Mouse (Mus musculus) midbrain, embryonic 11.5 days (tissue): ENCODE data around the gene Pbx3. TPM values are rescaled to one million over a fixed set of nuclear protein-coding genes. Genes with fewer than 3 reads are reported as not detected.

Source experiments
- ATAC-seq: fragments of 200-750 bp; cut with Nextera tagmentation; 2 replicates; pipeline ENCODE4 v1.8.0; 2017; ENCODE audit warnings: moderate TSS enrichment, moderate library complexity; ENCODE audit not compliant: low FRiP score
- DNase-seq: peaks from one replicate; pipeline ENCODE4 v3.0.0; 2015; ENCODE audit warnings: low spot score; ENCODE audit errors: missing footprints
- H3K27ac ChIP-seq: fragments of 300-500 bp; sonication (generic); 2 replicates; pipeline ENCODE4 v1.5.1; 2014; ENCODE audit warnings: low read depth, low read length
- H3K27me3 ChIP-seq: fragments of 300-500 bp; sonication (generic); 2 replicates; pipeline ENCODE4 v1.6.1; 2014; ENCODE audit warnings: mild to moderate bottlenecking, low read length, moderate library complexity, mixed read lengths; ENCODE audit not compliant: control insufficient read depth, insufficient read depth
- H3K36me3 ChIP-seq: fragments of 300-500 bp; sonication (generic); 2 replicates; pipeline ENCODE4 v1.6.1; 2014; ENCODE audit warnings: mild to moderate bottlenecking, low read length, moderate library complexity, mixed read lengths; ENCODE audit not compliant: control insufficient read depth, insufficient read depth
- H3K4me1 ChIP-seq: fragments of 300-500 bp; sonication (generic); 2 replicates; pipeline ENCODE4 v1.6.1; 2014; ENCODE audit warnings: low read length; ENCODE audit not compliant: control insufficient read depth, insufficient read depth
- H3K4me2 ChIP-seq: fragments of 300-500 bp; sonication (generic); 2 replicates; pipeline ENCODE4 v1.6.1; 2014; ENCODE audit warnings: mild to moderate bottlenecking, moderate library complexity
- H3K4me3 ChIP-seq: fragments of 300-500 bp; sonication (generic); 2 replicates; pipeline ENCODE4 v1.5.1; 2014; ENCODE audit warnings: low read depth, low read length
- H3K9ac ChIP-seq: fragments of 300-500 bp; sonication (generic); 2 replicates; pipeline ENCODE4 v1.6.1; 2014; ENCODE audit warnings: low read length
- H3K9me3 ChIP-seq: fragments of 300-500 bp; sonication (generic); 2 replicates; pipeline ENCODE4 v1.6.1; 2016; ENCODE audit warnings: low read length; ENCODE audit not compliant: control insufficient read depth
- WGBS: fragments of 180-500 bp; shearing (Covaris S2); extraction: QIAGEN DNeasy Blood & Tissue Kit; methylation state at CpG from one replicate; pipeline ENCODE4 v1.1.7; 2014; 5-methylcytosine and 5-hydroxymethylcytosine counted together
- polyA plus RNA-seq: library from polyadenylated mRNA; unstranded; fragments of >200 nt; fragmentation: Nextera tagmentation; extraction: Ambion mirVana; gene quantifications from 2 replicates; pipeline ENCODE4 v1.2.1, GENCODE M21; 2014

Gene Pbx3
- polyA plus RNA-seq, 1 experiment from 2014 or later, result 63.8 TPM

- WGBS, result 1% methylated on average over 15 of the region's 15 CpGs
- no peaks in the 10 kb centered on the region for H3K36me3 ChIP-seq
- H3K4me2 ChIP-seq, result peak overlapping the region; percentile 54
- H3K9ac ChIP-seq, result peak overlapping the region; percentile 56
- H3K27ac ChIP-seq, result peak overlapping the region; percentile 89
- ATAC-seq (peak; percentile 98), DNase-seq (peak; percentile 98)
- peaks cover 24% of the 10 kb centered on the region for H3K4me1 ChIP-seq
- peak overlapping the region; percentile 31 for H3K4me3 ChIP-seq
- no peaks in the 10 kb centered on the region for H3K9me3 ChIP-seq
- H3K27me3 ChIP-seq, result no peaks in the 10 kb centered on the region
Observed at GRCm38 (mm10) chr2:34249141-34249960, 123.6 kb downstream of the Pbx3 start.

- peaks cover 15% of the 10 kb centered on the region for H3K4me1 ChIP-seq
- ATAC-seq, result no peak
- no peak overlapping the region for H3K27ac ChIP-seq
- H3K36me3 ChIP-seq, result no peaks in the 10 kb centered on the region
- H3K9ac ChIP-seq, result no peak overlapping the region
- no peak overlapping the region for H3K4me3 ChIP-seq
- no peaks in the 10 kb centered on the region for H3K27me3 ChIP-seq
- DNase-seq, result no peak
- no peak overlapping the region for H3K4me2 ChIP-seq
- H3K9me3 ChIP-seq, result no peaks in the 10 kb centered on the region
Observed at GRCm38 (mm10) chr2:34240885-34241284, 132.1 kb downstream of the Pbx3 start.

GRCm38 (mm10) chr2:34239315-34239858 is 133.6 kb downstream of the Pbx3 start:
- H3K4me3 ChIP-seq, result no peak overlapping the region
- 51% methylated on average over 4 of the region's 4 CpGs for WGBS
- H3K9ac ChIP-seq, result no peak overlapping the region
- H3K9me3 ChIP-seq, result no peaks in the 10 kb centered on the region
- no peaks in the 10 kb centered on the region for H3K27me3 ChIP-seq
- no peak overlapping the region for H3K4me2 ChIP-seq
- H3K4me1 ChIP-seq, result peaks cover 18% of the 10 kb centered on the region
- H3K36me3 ChIP-seq, result no peaks in the 10 kb centered on the region
- DNase-seq (no peak), ATAC-seq (peak; percentile 52; the same call in 1 of the 2 replicates)
- H3K27ac ChIP-seq, result no peak overlapping the region

- DNase-seq (no peak), ATAC-seq (peak; percentile 35; the same call in 1 of the 2 replicates)
- H3K9me3 ChIP-seq, result no peaks in the 10 kb centered on the region
- H3K4me1 ChIP-seq, result peaks cover 27% of the 10 kb centered on the region
- no peak overlapping the region for H3K27ac ChIP-seq
- H3K36me3 ChIP-seq, result no peaks in the 10 kb centered on the region
- H3K4me2 ChIP-seq, result no peak overlapping the region
- H3K9ac ChIP-seq, result no peak overlapping the region
- 24% methylated on average over 8 of the region's 8 CpGs for WGBS
- no peak overlapping the region for H3K4me3 ChIP-seq
- H3K27me3 ChIP-seq, result no peaks in the 10 kb centered on the region
Observed at GRCm38 (mm10) chr2:34235467-34236075, 137.4 kb downstream of the Pbx3 start.

GRCm38 (mm10) chr2:34234274-34234673 is 138.7 kb downstream of the Pbx3 start:
- DNase-seq, result no peak
- ATAC-seq, result no peak
- H3K9ac ChIP-seq, result no peak overlapping the region
- no peak overlapping the region for H3K27ac ChIP-seq
- no peak overlapping the region for H3K4me3 ChIP-seq
- 58% methylated on average over 1 of the region's 1 CpGs for WGBS
- no peaks in the 10 kb centered on the region for H3K27me3 ChIP-seq
- H3K36me3 ChIP-seq, result no peaks in the 10 kb centered on the region
- H3K9me3 ChIP-seq, result no peaks in the 10 kb centered on the region
- peaks cover 29% of the 10 kb centered on the region for H3K4me1 ChIP-seq
- no peak overlapping the region for H3K4me2 ChIP-seq

- 85% methylated on average over 5 of the region's 5 CpGs for WGBS
- no peak for ATAC-seq
- H3K4me1 ChIP-seq, result peaks cover 25% of the 10 kb centered on the region
Observed at GRCm38 (mm10) chr2:34233271-34233670, 139.7 kb downstream of the Pbx3 start.

GRCm38 (mm10) chr2:34227688-34228087 is 145.3 kb downstream of the Pbx3 start:
- ATAC-seq, result no peak
- WGBS, result 82% methylated on average over 4 of the region's 4 CpGs
- peaks cover 27% of the 10 kb centered on the region for H3K4me1 ChIP-seq

More at GRCm38 (mm10) chr2:34233271-34233670, 139.7 kb downstream of the Pbx3 start:
- Histone ChIP-seq H3K27ac (no peak overlapping the region), H3K27me3 (no peaks in the 10 kb centered on the region), H3K36me3 (no peaks in the 10 kb centered on the region), H3K9ac (no peak overlapping the region), H3K9me3 (no peaks in the 10 kb centered on the region), H3K4me2 (no peak overlapping the region), H3K4me3 (no peak overlapping the region)
- no peak for DNase-seq

GRCm38 (mm10) chr2:34225470-34225869 is 147.5 kb downstream of the Pbx3 start:
- no peaks in the 10 kb centered on the region for H3K27me3 ChIP-seq

More at GRCm38 (mm10) chr2:34227688-34228087, 145.3 kb downstream of the Pbx3 start:
- Histone ChIP-seq H3K4me2 (no peak overlapping the region), H3K36me3 (no peaks in the 10 kb centered on the region), H3K9me3 (no peaks in the 10 kb centered on the region), H3K9ac (no peak overlapping the region), H3K27ac (no peak overlapping the region), H3K4me3 (no peak overlapping the region), H3K27me3 (no peaks in the 10 kb centered on the region)
- DNase-seq, result no peak

GRCm38 (mm10) chr2:34221477-34221876 is 151.5 kb downstream of the Pbx3 start:
- ATAC-seq, result no peak
- WGBS, result 74% methylated on average over 3 of the region's 3 CpGs

More at GRCm38 (mm10) chr2:34225470-34225869, 147.5 kb downstream of the Pbx3 start:
- DNase-seq, result no peak
- 60% methylated on average over 6 of the region's 6 CpGs for WGBS
- Histone ChIP-seq H3K36me3 (no peaks in the 10 kb centered on the region), H3K9ac (no peak overlapping the region), H3K4me2 (no peak overlapping the region), H3K4me3 (no peak overlapping the region), H3K27ac (no peak overlapping the region), H3K4me1 (peaks cover 16% of the 10 kb centered on the region), H3K9me3 (no peaks in the 10 kb centered on the region)
- no peak for ATAC-seq

More at GRCm38 (mm10) chr2:34221477-34221876, 151.5 kb downstream of the Pbx3 start:
- Histone ChIP-seq H3K4me1 (peaks cover 13% of the 10 kb centered on the region), H3K36me3 (no peaks in the 10 kb centered on the region), H3K27me3 (no peaks in the 10 kb centered on the region), H3K9ac (no peak overlapping the region), H3K4me3 (no peak overlapping the region), H3K27ac (no peak overlapping the region), H3K9me3 (no peaks in the 10 kb centered on the region), H3K4me2 (no peak overlapping the region)
- DNase-seq, result no peak
